Mouse (Mus musculus) bone marrow macrophage, adult 2 months (primary cell): ENCODE data around the gene Htr2c. TPM values are rescaled to one million over a fixed set of nuclear protein-coding genes. Genes with fewer than 3 reads are reported as not detected.
A peak's percentile ranks its signal among the peaks of the same experiment; 100 is the strongest.

Experiments used
- H3K27ac ChIP-seq: 2 replicates; pipeline ENCODE4 v1.5.1; 2012; ENCODE audit warnings: low read depth, low read length; ENCODE audit not compliant: insufficient read depth
- H3K4me1 ChIP-seq: 2 replicates; pipeline ENCODE4 v1.6.1; 2012; ENCODE audit warnings: low read length; ENCODE audit not compliant: control insufficient read depth, insufficient read depth
- H3K4me3 ChIP-seq: 2 replicates; pipeline ENCODE4 v1.5.1; 2012; ENCODE audit warnings: mild to moderate bottlenecking, low read length, moderate library complexity; ENCODE audit not compliant: insufficient read depth
- CTCF ChIP-seq: IDR thresholded peaks from 2 replicates; pipeline ENCODE4 v1.5.1; 2012; ENCODE audit warnings: low read depth, mild to moderate bottlenecking, low read length, moderate library complexity
- POLR2A ChIP-seq: IDR thresholded peaks from 2 replicates; pipeline ENCODE4 v1.6.1; 2012; ENCODE audit warnings: mild to moderate bottlenecking, low read depth, low read length, borderline replicate concordance
- polyA plus RNA-seq: library from polyadenylated mRNA; stranded (reverse); fragments of >200 nt; gene quantifications from 2 replicates; pipeline ENCODE4 v1.2.4, GENCODE M21; 2012; ENCODE audit not compliant: missing spikeins, insufficient read depth, insufficient read length

The Htr2c gene
- not detected in 2 replicates for polyA plus RNA-seq

DNA sequence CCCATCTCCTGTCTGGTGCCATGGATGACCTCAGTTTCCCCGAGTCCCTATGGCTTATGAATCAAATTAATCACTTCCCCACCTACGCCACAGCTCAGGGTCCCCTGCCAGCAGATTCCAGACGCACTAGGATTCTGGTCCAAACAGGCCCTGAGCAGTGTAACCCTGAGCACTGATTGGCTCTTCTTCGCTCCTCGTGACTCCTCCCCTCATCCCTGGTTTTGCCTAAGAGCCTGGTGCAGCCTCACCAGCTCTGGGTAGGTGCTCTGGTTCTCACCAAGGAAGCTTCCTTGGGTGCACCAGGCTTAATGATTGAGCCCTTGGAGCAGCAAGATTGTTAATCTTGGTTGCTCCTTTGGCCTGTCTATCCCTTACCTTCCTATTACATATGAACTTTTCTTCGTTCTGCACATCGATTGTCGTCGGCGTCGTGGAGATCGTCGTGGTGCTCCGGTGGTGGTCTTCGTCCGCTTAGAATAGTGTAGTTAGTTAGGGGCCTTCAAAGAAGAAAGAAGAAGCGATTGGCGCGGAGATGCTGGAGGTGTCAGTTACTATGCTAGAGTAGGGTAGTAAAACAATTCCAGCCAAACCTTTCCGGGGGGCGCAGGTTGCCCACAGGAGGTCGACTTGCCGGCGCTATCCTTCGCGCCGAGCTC lies at the start of gene Htr2c:
Gene Htr2c (plus strand): TSS at position 256 of the 656 bp plus-strand sequence.
- Histone ChIP-seq H3K4me1 (no peaks in the 10 kb centered on the region), H3K27ac (no peak within 1 kb of the TSS), H3K4me3 (peak within 1 kb of the TSS; percentile 20; the same call in 1 of the 2 replicates)
- TF ChIP-seq CTCF, result no peak
- no peak for TF ChIP-seq POLR2A

DNA sequence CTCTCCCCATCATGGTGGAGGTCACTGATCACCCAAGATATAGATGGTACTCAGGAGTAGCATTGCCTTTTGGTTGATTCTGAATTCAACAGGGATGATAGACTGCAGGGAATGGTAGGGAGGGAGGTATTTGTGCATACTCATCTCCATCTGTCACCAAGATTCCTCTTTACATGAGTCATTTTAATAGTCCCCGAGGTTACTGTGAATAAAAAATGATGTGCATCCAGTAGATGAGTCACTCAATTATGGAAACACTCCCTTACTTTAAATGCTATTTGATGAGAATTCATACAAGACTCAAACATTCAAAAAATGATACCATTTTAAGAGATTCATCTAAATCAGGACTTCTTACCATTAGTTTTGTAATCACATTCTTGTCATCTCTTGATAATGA lies 34.1 kb upstream of the Htr2c start:
- TF ChIP-seq POLR2A (no peak), CTCF (no peak)
- no peaks in the 10 kb centered on the region for H3K4me1 ChIP-seq
- H3K27ac ChIP-seq, result no peak overlapping the region
- H3K4me3 ChIP-seq, result no peak overlapping the region

DNA sequence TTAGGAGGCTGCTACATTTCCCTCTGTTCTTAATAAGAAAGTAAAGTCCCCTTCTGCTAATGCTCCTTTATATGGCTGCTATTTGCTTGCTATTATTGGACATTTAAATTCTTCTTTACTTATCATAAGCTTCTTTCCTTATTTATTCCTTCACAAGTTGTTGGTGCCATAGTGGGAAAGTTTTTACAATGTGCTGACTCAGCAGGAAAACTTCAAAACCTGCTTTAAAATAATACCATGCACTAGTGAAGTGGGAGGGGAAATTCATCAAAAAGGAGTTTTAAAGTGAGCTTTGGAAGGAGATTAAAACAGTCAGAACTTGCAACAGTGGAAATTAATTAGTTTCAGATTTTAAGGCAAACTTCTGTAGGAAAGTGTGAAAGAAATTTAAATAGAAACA lies 26.0 kb upstream of the Htr2c start:
- Histone ChIP-seq H3K27ac (no peak overlapping the region), H3K4me3 (no peak overlapping the region), H3K4me1 (no peaks in the 10 kb centered on the region)
- TF ChIP-seq POLR2A (no peak), CTCF (no peak)

DNA sequence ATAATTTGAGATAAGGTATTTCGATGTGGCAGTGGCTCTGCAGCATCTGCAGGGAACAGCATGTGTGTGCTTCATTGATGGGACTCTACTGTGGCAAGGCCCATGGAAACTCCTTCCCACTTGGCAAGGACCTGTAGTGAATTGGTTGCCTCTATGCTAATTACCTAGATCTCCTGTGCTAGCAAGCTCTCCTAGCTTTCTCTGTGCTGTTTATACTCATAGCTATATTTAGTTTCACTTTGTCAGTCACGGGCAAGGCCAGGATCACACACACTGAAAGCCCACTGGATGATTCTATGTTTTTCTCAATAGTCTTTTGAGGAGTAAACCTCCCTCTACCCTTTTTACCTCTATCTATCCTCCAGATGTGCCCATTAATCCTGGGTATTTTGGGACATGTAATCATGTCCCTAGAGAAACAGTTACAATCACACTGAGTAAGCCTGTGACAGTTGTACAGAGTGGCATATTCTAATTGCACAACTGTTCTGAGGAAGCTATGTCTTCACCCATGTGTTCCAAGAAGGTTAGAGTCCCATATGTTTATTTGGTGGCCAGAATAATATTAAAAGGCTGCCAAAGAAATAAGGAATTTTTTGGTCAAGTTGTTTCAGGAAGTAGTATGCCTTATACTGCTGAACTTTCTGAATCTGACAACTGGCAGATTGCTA lies 16.0 kb upstream of the Htr2c start:
- Histone ChIP-seq H3K27ac (peak overlapping the region; percentile 40; the same call in 1 of the 2 replicates), H3K4me1 (no peaks in the 10 kb centered on the region), H3K4me3 (peak overlapping the region; percentile 20)
- TF ChIP-seq POLR2A (no peak), CTCF (no peak)

DNA sequence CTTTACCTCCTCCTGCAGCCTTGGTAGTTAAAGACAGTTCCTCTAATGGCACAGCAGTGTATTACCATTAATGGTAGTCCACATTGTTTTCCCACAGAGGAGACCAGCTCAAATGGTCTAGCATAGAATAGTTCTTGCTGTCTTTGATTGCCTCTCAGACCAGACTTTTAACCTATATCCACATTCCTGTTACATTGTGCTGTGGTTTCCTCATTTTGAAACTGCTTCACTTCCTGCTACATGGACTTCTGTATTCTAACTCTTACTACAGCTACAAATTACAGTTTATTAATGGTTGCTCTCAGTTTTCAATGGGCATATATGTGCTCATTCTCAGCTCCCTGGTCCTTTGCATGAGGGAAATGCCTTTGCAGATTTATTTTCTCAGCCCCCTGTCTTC lies 15.3 kb upstream of the Htr2c start:
- peak overlapping the region; percentile 40; the same call in 1 of the 2 replicates for H3K27ac ChIP-seq
- H3K4me1 ChIP-seq, result no peaks in the 10 kb centered on the region
- no peak for TF ChIP-seq POLR2A
- no peak for TF ChIP-seq CTCF
- no peak overlapping the region for H3K4me3 ChIP-seq

DNA sequence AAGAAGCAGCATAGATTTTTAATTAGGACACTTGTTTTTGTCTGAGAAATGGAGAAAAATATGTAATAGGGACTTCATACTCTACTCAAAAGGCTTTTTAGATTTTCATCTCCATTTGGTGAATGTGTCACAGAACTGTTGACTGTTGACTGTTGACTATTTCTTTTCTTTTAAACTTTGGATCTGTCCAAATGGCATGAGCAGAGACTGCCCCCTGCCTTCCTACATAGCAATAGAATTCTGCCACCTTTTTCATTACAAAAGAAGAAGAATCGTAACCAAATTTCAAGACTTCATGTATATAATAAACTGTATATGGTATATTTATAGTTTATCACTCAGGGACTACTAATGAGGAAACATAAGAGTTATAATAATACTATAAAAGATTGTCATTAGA lies 3.7 kb upstream of the Htr2c start:
- TF ChIP-seq CTCF, result no peak
- no peak for TF ChIP-seq POLR2A
- no peak overlapping the region for H3K27ac ChIP-seq
- no peak overlapping the region for H3K4me3 ChIP-seq
- H3K4me1 ChIP-seq, result no peaks in the 10 kb centered on the region

DNA sequence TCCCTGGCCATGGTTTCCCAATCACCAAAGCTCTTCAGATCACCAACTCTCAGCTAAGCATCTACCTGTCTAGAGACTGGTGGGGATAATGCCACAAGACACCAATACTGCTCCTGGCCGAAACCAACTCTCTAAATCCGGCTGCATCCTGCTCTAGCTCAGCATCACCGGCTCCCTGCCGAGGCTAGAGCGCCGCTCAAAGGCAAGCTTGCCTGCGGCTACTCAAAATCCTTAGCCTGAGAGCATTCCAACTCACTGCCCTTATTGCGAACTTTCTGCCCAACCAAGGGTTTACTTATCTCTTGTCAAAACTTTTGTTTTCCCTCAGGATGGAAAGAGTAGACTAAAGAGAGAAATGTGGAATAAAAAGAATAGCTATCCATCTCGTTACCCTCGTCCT lies 2.4 kb upstream of the Htr2c start:
- no peak for TF ChIP-seq CTCF
- no peak for TF ChIP-seq POLR2A
- H3K4me3 ChIP-seq, result no peak overlapping the region
- H3K4me1 ChIP-seq, result no peaks in the 10 kb centered on the region

DNA sequence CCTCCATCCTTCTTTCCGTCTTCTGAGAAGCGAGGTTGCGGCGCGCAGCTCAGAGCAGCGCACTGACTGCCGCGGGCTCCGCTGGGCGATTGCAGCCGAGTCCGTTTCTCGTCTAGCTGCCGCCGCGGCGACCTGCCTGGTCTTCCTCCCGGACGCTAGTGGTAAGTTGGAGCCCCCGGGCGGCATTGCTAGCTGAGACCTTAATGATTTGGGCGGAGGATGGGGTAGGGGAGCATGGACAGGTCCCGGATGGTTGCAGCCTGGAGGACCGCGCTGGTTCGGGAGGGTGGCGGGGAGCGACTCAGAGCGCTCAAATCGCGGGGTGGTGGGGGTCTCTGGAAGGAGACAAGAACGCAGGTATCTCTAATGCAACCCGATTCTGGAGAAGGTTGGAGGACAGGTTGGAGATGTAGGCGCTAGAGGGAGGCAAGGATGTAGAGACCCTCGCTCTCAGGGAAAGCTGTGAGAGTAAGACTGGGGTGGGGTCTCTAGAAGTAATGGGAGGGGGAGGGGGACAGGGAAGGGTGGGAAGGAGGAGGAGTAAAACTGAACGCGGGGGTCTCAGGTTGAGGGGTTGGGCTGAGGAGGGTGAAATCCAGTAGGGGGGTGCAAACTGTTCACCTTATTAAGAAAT lies 718 bp downstream of the Htr2c start:
- Histone ChIP-seq H3K27ac (no peak overlapping the region), H3K4me1 (no peaks in the 10 kb centered on the region), H3K4me3 (peak overlapping the region; percentile 20; the same call in 1 of the 2 replicates)
- no peak for TF ChIP-seq CTCF
- no peak for TF ChIP-seq POLR2A

More for the DNA sequence above, 2.4 kb upstream of the Htr2c start:
- H3K27ac ChIP-seq, result no peak overlapping the region

DNA sequence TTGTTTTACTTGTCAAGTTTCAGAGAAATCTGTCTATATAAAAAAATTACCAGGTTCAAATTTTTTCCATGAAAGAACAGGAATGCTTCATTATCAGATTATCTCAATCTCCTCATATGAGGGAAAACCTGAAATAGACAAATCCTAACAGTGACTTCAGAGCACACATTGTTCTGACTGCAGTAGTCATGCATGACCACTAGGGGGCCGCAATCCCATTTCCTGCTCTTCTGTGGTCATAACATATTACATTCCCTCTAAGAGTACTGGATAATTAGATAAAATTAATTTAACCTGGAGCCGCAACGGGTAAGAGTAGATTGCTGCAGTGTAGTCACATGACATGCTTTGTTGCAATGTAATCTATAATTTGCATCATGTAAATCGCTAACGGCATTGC lies 17.6 kb downstream of the Htr2c start:
- Histone ChIP-seq H3K27ac (no peak overlapping the region), H3K4me1 (no peaks in the 10 kb centered on the region), H3K4me3 (no peak overlapping the region)
- TF ChIP-seq CTCF, result no peak
- no peak for TF ChIP-seq POLR2A

DNA sequence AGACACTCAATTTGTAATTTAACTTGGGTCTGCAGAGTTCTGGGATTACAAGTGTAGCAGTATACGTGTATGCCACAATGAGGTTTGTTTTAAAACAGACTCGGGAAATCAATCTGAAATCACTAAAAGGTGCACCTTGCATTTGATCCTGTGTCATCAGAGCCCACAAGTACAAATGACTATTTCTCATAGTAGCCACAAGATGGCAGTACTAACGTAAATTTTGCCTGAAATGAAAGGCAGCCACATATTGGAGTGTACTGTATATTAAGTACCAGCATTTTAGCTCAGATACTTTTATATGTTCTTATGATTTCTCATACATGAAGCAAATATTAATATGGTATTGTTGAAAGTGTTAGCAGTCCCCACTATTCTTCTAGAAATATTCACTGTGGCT lies 93.4 kb downstream of the Htr2c start:
- TF ChIP-seq POLR2A, result no peak
- H3K4me1 ChIP-seq, result no peaks in the 10 kb centered on the region
- H3K27ac ChIP-seq, result no peak overlapping the region
- H3K4me3 ChIP-seq, result no peak overlapping the region
